Mouse (Mus musculus) ES-E14 (cell line): ENCODE data around the gene Wdr60.

Source experiments
- HCFC1 ChIP-seq: IDR thresholded peaks from 2 replicates; pipeline ENCODE4 v1.6.1; 2012; ENCODE audit warnings: low read length, inconsistent platforms, borderline replicate concordance; ENCODE audit not compliant: insufficient read depth
- MAFK ChIP-seq: IDR thresholded peaks from 2 replicates; pipeline ENCODE4 v1.6.1; 2014; ENCODE audit warnings: mild to moderate bottlenecking, low read depth, low read length, inconsistent platforms; ENCODE audit not compliant: insufficient read depth
- ZNF384 ChIP-seq: IDR thresholded peaks from 2 replicates; pipeline ENCODE4 v1.6.1; 2012; ENCODE audit warnings: low read depth, low read length, inconsistent platforms

GRCm38 (mm10) chr12:116254652-116255051 lies 8.2 kb downstream of the Wdr60 start:
- TF ChIP-seq ZNF384: no peak
- TF ChIP-seq MAFK: no peak
- TF ChIP-seq HCFC1: no peak
